Mouse (Mus musculus): ENCODE measurements around the gene Ankrd65. TPM values are rescaled to one million over a fixed set of nuclear protein-coding genes. Genes with fewer than 3 reads are reported as not detected.

The Ankrd65 gene
- polyA plus RNA-seq, 1 experiment: not detected

DNA sequence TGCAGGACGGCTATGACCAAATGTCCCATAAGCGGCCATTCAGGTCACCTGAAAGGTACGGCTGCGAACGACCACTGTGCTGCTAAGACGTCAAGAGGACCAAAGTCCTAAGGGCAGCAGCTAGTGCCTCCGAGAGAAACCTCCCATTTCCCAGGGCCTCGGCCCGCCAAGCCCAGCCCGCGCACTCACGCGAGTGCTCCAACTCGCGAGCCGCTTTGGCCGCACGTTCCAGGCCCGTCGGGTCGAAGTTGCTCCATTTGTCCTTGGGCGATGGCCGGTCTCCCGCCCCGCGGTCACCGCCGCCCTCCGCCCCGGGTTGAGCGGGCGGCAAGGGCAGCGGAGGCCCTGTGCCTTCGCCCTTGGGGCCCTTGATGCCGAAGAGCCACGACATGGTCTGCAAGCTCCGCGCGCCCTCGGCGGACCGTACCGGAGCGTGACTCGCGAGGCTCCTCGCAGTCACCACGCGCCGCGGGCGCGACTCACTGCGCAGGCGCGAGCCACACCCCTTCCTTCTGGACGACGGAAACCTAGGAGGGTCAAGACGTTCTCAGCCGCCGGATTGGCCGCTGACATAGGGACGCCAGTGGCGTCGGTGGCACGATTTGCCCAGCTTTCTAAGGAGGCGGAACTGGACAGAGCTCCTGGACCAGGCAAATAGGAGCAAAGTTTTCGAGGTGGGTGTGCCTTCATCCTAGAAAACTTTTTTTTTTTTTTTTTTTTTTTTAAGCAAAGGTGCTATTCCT is 29.5 kb upstream of the Ankrd65 start, which contains the start of gene Atad3a:
TSS of gene Atad3a (minus strand) at position 481 of the 743 bp plus-strand sequence.
- Histone ChIP-seq H3K4me1 (ENCODE audit: control insufficient read depth, insufficient read depth, low read length) (peaks cover 15% of the 10 kb centered on the region), H3K27ac (ENCODE audit: insufficient read depth, low read depth, low read length) (peak within 1 kb of the TSS; percentile 38), H3K4me3 (ENCODE audit: insufficient read depth, low read length) (peak within 1 kb of the TSS; percentile 78)
- no peak for TF ChIP-seq POLR2A (IDR thresholded peaks at IDR 0.05; ENCODE audit: borderline replicate concordance, low read depth, low read length)
- TF ChIP-seq CTCF (IDR thresholded peaks at IDR 0.05; ENCODE audit: low read depth, low read length): no peak

DNA sequence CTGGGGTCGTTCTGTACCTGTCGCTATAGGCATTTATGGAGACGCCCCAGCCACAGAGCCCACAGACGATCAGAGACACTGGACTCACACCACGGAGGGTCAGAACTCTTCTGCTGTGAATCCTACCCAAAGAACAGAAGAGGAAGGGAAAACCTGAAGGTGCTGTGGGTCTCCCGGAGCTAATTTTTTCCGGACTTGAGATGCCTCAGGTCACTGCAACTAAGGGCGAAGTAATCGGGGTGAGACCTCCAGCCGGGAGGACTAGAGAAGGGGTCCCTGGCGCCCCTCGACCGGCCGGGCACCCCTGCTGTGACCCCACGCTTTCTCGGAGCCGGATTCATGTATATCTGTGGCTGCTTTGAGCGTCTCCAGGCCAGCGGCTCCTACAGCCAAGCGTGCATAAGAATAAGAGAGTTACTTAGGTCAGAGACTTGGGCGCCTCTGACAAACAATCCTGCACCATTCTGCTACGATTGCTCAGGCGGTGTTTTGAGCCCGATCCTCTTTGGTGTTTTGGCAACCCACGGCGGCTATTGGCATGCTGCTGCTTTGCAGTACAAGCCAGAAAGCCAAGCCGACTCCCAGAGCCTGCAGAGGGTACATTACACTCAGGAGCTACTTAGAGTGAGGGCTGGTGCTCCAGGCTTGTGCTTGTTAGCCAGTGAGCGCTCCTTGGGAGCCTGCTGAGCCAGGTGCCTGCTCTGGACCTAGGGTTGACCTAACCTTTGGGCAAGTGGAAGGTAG is 28.7 kb upstream of the Ankrd65 start:
- H3K27ac ChIP-seq (ENCODE audit: insufficient read depth, low read depth, low read length): peak overlapping the region; percentile 20; the same call in 1 of the 2 replicates
- peaks cover 15% of the 10 kb centered on the region for H3K4me1 ChIP-seq (ENCODE audit: control insufficient read depth, insufficient read depth, low read length)
- H3K4me3 ChIP-seq (ENCODE audit: insufficient read depth, low read length): peak overlapping the region; percentile 71
- TF ChIP-seq POLR2A (IDR thresholded peaks at IDR 0.05; ENCODE audit: borderline replicate concordance, low read depth, low read length): no peak; the same call in 1 of the 2 replicates

DNA sequence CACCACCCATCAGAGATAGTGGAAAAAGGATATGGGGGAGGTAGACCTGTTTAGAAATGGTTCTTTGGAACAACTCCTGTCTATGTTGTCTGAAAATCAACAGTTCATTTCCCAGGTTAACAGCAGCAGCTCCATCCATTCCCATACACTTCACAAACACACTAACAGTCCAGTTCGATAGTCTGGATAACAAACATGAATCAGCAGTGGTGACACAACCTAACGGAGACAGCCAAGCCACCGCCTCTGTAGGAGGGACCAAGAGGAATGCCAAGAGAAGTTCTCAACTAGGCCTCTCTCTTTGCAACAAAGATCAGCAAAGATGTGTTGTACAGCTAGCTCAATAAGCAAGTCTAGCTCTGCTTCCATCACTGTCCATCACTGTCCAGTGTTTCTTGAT is 27.9 kb upstream of the Ankrd65 start:
- TF ChIP-seq CTCF (IDR thresholded peaks at IDR 0.05; ENCODE audit: low read depth, low read length) (no peak), POLR2A (IDR thresholded peaks at IDR 0.05; ENCODE audit: borderline replicate concordance, low read depth, low read length) (no peak)
- Histone ChIP-seq H3K4me3 (ENCODE audit: insufficient read depth, low read length) (no peak overlapping the region), H3K4me1 (ENCODE audit: control insufficient read depth, insufficient read depth, low read length) (peaks cover 15% of the 10 kb centered on the region), H3K27ac (ENCODE audit: insufficient read depth, low read depth, low read length) (no peak overlapping the region)

DNA sequence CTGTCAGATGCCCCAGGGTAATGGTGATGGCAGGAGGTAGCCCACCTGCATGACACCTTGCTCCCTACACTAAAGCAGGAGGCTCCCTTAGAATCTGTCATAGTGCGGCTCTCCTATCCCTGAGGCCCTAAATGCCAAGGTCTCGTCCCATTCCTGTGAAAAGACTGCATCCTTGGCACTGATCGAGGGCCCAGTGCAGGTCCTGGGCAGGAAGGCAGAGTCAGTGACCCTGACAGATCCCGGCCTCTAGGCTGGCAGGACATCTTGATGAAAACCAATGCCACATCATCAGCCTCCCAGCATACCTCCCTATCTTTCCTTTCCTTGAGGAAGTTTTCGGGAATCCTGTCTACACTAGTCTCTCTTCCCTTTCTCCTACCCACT is 20.8 kb upstream of the Ankrd65 start:
- Histone ChIP-seq H3K4me3 (ENCODE audit: insufficient read depth, low read length) (peak overlapping the region; percentile 73), H3K4me1 (ENCODE audit: control insufficient read depth, insufficient read depth, low read length) (peaks cover 5% of the 10 kb centered on the region; the same call in 1 of the 2 replicates), H3K27ac (ENCODE audit: insufficient read depth, low read depth, low read length) (no peak overlapping the region)
- TF ChIP-seq POLR2A (IDR thresholded peaks at IDR 0.05; ENCODE audit: borderline replicate concordance, low read depth, low read length): no peak
- no peak for TF ChIP-seq CTCF (IDR thresholded peaks at IDR 0.05; ENCODE audit: low read depth, low read length)

DNA sequence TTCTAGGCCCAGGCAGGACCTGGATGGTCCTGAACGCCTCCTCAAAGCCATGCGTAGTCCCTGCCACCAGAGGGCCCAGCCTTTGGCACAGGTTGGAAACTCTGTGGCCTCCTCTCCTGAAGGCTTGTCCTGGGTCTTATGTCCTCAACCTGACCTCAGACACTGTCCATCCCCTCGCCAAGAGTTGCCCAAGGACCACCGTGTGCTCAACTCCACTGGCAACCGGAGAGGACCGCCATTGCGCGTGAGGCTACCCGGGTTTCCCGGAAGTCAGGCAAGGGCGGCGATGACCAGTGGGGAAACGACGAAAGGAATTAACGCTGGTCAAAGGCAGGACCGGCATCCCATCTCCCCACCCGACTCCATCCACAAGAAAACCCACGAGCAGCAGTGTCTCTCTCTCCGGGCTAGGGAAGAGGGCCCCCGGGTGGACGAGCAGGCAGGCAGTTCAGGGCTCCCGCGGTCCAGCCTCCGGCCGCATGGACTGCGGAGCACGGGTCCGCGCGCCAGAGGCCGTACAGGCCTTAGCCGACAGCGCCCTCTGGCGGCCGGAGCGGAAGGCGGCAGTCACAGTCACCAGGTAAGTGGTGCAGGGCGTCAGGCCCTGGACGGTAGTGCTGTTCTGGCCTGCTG is 20.2 kb upstream of the Ankrd65 start:
- Histone ChIP-seq H3K27ac (ENCODE audit: insufficient read depth, low read depth, low read length) (peak overlapping the region; percentile 67), H3K4me1 (ENCODE audit: control insufficient read depth, insufficient read depth, low read length) (peaks cover 5% of the 10 kb centered on the region; the same call in 1 of the 2 replicates), H3K4me3 (ENCODE audit: insufficient read depth, low read length) (peak overlapping the region; percentile 73)
- TF ChIP-seq POLR2A (IDR thresholded peaks at IDR 0.05; ENCODE audit: borderline replicate concordance, low read depth, low read length) (no peak), CTCF (IDR thresholded peaks at IDR 0.05; ENCODE audit: low read depth, low read length) (peak; percentile 69)

DNA sequence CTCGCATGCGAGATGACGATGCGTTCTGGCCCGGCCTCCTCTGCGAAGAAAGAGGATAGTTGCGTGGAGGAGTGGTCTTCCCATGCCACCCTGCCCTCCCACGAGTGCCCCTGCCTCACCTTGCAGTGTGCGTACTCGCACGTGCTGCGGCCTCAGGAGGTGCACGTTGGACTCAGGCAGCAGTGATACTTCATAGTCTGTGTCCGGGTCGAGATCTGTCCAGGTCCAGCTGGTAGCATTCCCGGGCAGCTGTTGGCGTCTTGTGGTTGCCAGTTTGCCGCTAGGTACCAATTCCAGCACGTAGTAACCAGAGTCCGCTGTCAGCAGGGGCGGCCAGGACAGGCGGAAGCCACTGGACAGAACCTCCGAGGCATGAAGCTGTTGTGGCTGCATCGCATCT is 19.6 kb upstream of the Ankrd65 start:
- TF ChIP-seq CTCF (IDR thresholded peaks at IDR 0.05; ENCODE audit: low read depth, low read length): no peak
- no peak for TF ChIP-seq POLR2A (IDR thresholded peaks at IDR 0.05; ENCODE audit: borderline replicate concordance, low read depth, low read length)
- Histone ChIP-seq H3K27ac (ENCODE audit: insufficient read depth, low read depth, low read length) (no peak overlapping the region), H3K4me3 (ENCODE audit: insufficient read depth, low read length) (peak overlapping the region; percentile 73; the same call in 1 of the 2 replicates), H3K4me1 (ENCODE audit: control insufficient read depth, insufficient read depth, low read length) (peaks cover 7% of the 10 kb centered on the region)

DNA sequence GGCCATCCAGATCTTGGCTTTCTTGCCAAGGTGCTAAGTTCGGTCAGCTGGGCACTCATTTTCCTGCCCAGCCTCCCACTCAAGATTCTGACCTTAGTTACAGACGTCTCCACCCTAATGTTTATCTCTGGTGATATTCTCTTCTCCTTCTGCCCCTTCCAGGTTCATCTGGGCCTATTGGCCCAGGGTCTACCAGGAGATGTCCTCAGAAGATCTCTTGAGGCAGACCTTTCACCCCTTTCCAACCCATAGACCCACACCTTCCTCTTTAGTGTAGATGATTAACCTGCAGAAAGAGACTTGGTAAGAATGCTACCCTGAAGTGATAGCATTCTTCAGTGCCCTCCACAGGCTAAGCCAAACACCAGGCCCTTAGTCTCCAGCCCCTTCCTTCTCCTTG is 18.5 kb upstream of the Ankrd65 start:
- TF ChIP-seq POLR2A (IDR thresholded peaks at IDR 0.05; ENCODE audit: borderline replicate concordance, low read depth, low read length) (no peak), CTCF (IDR thresholded peaks at IDR 0.05; ENCODE audit: low read depth, low read length) (no peak)
- peaks cover 11% of the 10 kb centered on the region for H3K4me1 ChIP-seq (ENCODE audit: control insufficient read depth, insufficient read depth, low read length)
- no peak overlapping the region for H3K27ac ChIP-seq (ENCODE audit: insufficient read depth, low read depth, low read length)
- H3K4me3 ChIP-seq (ENCODE audit: insufficient read depth, low read length): no peak overlapping the region

DNA sequence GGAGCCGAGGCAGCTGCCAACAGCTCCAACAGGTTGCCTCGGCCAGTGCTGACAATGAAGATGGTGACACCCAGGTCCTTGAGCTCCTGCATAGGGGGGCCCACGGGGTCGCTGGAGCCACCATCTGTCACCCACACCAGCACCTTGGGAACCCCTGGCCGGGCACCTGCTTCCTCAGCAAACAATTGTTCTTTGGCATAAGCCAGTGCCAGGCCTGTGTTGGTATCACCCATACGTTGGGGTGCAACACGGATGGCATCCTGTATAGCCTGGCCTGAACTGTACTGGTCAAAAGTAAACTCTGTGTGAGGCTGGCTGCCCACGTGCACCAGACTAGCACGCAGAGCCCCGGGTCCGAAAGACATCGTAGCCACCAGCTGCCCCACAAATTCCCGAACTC is 17.5 kb upstream of the Ankrd65 start:
- H3K27ac ChIP-seq (ENCODE audit: insufficient read depth, low read depth, low read length): no peak overlapping the region
- no peak overlapping the region for H3K4me3 ChIP-seq (ENCODE audit: insufficient read depth, low read length)
- TF ChIP-seq CTCF (IDR thresholded peaks at IDR 0.05; ENCODE audit: low read depth, low read length): no peak
- H3K4me1 ChIP-seq (ENCODE audit: control insufficient read depth, insufficient read depth, low read length): peaks cover 14% of the 10 kb centered on the region

DNA sequence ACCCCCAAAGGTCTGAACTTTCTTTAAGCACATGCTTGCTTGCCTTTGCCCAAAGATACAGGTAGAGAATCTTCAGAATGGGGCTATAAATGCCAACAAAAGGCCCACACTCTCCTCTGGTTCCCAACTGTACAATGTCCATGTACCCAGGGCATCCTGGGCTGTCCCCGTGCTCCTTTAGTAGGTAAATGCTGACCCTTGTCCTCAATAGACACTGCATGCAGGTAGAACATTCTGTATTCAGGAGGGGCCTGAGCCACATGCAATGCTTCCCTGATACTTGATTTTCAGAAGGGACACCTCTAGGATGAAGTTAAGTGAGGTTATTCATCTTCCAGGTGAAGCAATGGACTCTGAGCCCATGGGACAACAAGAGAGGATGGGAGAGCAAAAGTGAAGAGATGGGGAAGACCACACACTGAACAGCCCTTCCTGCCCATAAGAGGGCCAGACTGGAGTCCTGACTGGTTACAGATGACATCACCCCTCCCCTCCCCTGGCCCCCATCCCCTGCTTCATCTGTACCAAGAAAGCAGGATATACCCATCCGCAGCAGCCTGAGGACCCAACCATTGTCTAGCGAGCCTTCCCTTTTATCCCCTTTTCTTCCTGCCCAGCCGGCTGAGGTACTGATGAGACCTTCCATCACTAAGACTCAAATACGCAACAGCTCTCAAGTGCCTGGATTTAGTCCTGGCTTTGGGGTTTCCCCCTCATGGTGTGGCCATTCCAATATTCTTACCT is 16.7 kb upstream of the Ankrd65 start:
- Histone ChIP-seq H3K4me3 (ENCODE audit: insufficient read depth, low read length) (no peak overlapping the region), H3K4me1 (ENCODE audit: control insufficient read depth, insufficient read depth, low read length) (peaks cover 14% of the 10 kb centered on the region), H3K27ac (ENCODE audit: insufficient read depth, low read depth, low read length) (no peak overlapping the region)
- TF ChIP-seq CTCF (IDR thresholded peaks at IDR 0.05; ENCODE audit: low read depth, low read length) (no peak), POLR2A (IDR thresholded peaks at IDR 0.05; ENCODE audit: borderline replicate concordance, low read depth, low read length) (no peak)

Data from bone marrow macrophage, adult 2 months (primary cell).